Mouse (Mus musculus) liver (tissue): ENCODE measurements around the gene Yap1.
"Not testable (repeated sequence)": the region's sequence is repeated elsewhere in the genome, so short reads cannot be mapped to it uniquely, and the experiment has no call there.

ENCODE experiments used
- DNase-seq: peaks from one replicate; pipeline ENCODE4 v3.0.0-alpha.2; 2020; ENCODE audit warnings: mixed read lengths

Gene Yap1

DNA sequence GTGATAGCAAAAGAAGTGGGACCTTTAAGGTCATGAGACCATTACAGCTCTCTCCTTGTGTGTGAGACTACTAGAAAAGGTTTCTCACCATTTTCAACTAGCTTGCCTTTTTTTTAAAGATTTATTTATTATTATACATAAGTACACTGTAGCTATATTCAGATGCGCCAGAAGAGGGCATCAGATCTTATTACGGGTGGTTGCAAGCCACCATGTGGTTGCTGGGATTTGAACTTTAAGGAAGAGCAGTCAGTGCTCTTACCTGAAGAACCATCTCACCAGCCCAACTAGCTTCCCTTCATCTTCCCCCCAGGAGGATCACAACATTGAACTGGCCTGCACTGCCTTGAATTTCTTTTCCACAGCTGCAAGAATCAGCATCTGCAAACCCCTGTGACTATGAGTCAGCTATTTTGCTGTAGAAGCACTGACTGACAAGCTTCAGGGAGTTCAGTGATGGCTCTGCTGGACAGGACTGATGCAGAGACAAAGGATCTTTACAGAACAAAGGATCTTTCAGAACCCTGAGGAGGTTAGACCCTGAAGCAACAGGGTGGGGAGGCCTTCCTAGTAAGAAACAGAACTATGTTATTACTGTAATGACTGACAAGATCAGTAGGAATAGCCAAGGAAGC is 96.9 kb downstream of the Yap1 start:
- no peak for DNase-seq

DNA sequence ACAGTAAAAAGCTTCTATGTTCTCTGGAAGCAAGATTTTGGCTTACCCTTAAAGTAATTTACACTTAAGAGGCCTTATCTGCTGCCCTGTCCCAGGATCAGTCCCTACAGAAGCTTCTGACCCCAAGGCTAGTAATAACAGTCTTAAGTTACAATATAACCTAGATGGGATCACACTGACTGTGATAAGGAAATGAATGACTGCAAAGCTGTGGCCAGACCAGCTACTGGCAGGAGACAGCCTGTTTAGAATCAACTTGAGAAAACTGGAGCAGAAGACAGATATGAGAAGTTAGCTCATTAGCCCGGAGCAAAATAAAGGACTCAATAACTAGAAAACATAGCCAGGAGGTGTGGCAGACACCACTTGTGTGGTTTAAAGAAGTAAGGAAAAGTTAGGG is 97.8 kb downstream of the Yap1 start:
- DNase-seq = no peak

DNA sequence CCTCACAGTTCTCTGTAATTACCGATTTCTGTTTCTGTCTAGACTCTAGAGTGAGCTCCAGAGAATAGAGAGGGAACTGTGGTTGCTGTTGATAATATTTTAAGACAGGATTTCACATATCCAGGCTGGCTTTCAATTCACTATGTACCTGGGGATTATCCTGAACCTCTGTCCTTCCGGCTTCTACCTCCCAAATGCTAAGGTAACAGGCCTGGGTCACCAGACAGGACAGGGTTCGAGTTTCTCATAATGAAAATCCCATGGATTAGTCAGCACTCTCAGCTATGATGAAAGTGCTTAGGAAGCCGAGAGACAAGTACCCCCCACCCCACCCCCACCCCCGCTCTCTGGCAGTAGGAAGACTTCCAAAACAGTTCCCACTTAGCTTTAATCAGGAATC is 100.6 kb downstream of the Yap1 start:
- no peak for DNase-seq

DNA sequence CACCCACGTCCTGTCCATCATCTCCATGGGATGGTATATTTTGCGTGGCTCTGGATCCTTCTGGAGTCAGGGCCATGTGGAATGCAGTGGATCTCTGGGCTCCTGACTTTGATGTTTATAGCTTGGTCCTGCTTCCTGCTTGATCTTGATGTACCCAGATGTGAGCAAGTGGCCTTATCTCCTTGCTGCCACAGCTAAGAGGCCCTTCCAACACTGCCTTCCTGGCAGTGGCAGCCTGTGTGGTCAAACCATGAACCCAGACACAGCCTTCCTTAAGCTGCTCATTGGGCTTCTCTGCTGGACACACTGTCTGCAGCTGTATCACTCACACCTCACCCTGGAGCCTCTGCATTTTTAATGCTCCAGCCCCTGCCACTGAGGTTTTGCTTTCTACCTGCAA is 101.1 kb downstream of the Yap1 start:
- DNase-seq = no peak

DNA sequence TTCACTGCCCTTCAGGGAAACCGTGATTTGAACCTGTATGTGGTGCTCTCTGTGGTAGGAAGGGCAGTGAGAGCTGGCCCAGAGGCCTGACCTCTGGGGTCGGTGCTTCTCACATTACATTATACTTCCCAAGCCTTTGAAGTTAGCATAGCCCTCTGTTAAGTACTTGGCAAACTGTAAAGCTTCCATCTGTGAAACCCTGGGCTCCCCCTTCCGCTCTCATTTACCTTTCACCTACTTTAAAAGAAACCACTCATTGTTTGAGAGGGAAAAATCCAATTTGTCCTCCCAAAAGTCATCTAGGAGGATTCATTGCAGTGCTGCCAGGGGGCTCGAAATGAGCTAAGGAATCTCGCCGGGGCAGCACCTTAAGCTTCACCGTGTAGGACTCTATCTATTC is 102.1 kb downstream of the Yap1 start:
- no peak for DNase-seq

DNA sequence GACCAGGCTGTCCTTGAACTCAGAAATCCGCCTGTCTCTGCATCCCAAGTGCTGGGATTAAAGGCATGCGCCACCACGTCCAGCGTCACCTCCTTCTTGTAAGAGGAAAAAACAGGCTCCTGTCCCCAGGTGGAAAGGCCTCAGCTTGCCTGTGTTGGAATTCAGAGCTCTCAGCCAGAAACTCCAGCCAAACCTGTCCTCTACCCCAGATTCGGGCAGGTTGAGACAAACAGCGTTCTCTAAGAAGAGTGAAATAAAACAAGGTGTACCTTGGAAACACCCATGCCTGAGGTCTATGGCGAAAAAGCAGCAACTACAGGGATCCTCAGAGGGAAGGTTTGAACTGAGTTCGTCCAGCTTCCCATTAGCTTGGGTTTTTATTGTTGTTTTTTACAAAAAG is 103.4 kb downstream of the Yap1 start:
- no peak for DNase-seq

DNA sequence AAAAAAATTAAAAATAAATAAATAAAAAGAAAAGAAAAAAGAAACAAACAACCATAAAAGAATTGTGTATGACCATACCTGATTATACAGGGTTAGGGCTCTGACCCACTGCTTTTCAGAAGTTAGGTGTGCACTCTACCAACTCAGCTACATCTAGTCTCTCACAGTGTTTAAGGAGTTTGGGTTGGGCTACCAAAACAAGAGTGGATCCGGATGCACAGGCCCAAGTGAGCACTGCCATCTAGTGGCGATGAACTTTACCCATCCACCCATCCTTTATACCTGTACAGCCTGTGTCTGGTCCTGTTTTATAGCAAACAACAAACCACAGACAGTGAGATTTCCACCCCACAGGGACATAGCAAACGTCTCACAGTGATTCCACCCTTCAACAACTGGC is 106.9 kb downstream of the Yap1 start:
- DNase-seq = peak; percentile 62

DNA sequence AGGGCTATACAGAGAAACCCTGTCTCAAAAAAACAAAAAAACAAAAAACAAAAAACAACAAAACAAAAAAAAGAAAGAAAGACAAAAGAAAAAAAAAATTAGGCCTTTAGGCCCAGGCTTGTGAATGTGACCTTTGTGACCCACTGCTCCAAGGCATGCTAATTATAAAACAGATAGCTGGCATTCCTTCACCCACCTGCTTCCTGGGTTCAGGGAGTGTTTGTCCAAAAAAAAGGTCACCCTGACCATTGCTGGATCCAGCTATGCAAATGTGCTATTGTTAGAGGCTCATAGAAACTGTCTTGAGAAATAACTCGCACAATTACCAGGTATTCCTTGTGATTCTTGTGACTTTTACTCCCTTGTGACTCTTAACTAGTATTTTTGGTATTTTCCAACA is 112.6 kb downstream of the Yap1 start:
- DNase-seq = not testable (repeated sequence)

DNA sequence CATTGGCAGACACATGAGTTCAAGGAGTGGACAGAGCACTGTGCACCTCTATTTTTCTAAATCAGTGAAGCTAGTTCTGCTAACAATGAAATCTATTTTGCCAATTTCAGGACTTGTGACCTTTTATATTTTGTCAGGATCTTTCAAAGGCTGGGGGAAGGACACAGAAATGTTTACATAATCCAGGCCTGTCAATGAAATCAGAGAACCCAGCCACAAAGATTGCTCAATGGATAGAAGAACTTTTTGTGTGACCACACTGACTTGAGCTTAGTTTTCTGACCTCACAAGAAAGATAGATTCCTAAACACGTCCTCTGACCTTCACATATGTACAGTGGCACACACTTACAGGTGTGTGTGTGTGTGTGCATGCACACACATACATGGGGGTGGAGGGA is 113.2 kb downstream of the Yap1 start:
- no peak for DNase-seq

DNA sequence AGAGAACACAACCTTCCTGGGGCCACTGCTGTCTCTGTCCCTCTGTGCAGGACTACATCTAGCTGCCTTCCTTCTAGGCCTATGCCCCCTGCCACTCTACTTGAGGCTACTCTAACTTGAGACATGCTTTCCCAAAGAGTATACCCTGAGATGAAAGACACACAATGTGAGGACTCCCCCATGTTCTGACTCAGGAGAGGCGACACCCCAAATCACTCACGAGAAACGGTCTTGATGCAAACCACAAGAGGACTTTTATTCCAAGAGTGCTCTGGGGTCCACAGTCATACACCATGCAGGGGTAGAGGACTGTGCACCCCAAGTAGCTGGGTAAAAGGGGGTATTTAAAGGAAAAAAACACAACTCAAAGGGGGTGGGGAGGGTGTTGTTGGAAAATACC is 120.0 kb downstream of the Yap1 start:
- no peak for DNase-seq

DNA sequence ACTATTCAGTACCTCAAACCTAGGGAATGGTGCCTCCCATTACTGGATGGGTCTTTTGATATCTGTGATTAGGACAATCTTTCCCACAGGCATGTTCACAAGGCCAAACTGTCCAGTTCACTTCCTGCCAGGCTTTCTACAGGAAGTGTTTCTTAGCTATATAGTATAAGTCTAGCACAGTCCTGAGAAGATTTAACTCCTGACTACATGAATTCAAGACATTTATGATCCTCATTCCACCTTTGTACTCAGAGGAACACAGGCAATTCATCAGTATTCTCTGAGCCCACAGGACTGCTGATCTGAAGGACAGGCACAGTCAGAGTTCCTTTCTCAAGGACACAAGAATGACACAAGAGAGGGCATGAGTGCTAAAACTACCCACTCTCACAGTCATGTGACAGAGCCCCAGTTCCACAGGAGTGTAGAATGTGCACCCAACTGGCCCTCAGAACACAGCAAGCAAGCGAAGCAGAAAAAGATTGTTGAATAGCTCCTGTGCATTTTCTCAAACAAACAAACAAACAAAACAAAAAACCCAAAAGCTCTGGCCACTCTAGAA is 122.0 kb downstream of the Yap1 start:
- no peak for DNase-seq
